Mouse (Mus musculus): ENCODE results near the gene AC134908.4. TPM values are rescaled to one million over a fixed set of nuclear protein-coding genes. Genes with fewer than 3 reads are reported as not detected.

Gene AC134908.4
- polyA plus RNA-seq, 1 experiment from 2014 or later: 0.40 TPM

DNA sequence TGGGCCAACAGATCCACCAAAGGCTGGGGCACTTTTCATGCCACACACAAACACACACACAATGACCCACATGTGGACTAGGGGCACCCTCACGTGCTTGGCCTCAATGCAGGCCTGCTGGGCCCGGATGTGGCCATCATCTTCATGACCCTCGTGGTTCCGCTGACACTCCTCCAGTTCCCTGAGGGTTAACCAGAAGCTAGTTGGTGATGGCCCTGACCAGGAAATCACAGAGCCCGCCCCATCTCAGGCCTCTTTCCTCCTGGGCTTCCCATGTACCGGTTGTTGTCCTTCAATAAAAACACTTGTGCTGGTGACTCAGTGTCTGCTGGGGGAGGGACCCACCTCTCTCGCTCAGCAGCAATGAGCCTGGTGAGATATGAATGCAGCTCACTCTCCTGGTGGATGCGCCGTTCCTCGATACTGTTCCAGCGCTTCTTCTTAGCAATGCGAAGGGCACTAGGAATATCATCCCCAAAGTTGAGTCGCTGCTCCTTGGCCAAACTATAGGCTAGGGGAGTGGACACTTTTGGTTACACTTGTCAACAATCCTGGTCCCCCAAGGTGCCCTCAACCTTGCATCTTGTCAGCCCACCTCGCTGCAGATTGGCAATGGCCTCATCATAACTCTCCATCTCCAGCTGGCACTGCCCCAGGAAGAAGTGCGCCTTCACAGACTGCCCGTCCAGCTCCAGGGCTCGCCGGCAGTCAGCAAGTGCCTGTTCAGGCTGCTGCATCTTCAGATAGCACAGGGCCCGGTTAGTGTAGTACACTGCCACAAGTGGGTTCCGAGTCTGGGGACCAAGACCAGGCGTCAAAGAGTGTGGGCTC is 36.2 kb upstream of the AC134908.4 start:
- Histone ChIP-seq H3K4me1 (ENCODE audit: insufficient read depth, low read length) (peaks cover 63% of the 10 kb centered on the region), H3K9ac (replicated peaks; ENCODE audit: low read length) (peak overlapping the region; percentile 88), H3K4me2 (replicated peaks; ENCODE audit: low read depth, low read length) (peak overlapping the region; percentile 95), H3K27me3 (ENCODE audit: insufficient read depth, low read length) (no peaks in the 10 kb centered on the region), H3K36me3 (ENCODE audit: insufficient read depth, low read length) (peaks cover 25% of the 10 kb centered on the region), H3K27ac (ENCODE audit: low read length) (peak overlapping the region; percentile 90), H3K9me3 (ENCODE audit: low read length) (no peaks in the 10 kb centered on the region), H3K4me3 (ENCODE audit: low read length) (peak overlapping the region; percentile 82)
- WGBS: 48% methylated on average over 21 of the region's 21 CpGs
- no peak for ATAC-seq (ENCODE audit: low FRiP score, low TSS enrichment)

DNA sequence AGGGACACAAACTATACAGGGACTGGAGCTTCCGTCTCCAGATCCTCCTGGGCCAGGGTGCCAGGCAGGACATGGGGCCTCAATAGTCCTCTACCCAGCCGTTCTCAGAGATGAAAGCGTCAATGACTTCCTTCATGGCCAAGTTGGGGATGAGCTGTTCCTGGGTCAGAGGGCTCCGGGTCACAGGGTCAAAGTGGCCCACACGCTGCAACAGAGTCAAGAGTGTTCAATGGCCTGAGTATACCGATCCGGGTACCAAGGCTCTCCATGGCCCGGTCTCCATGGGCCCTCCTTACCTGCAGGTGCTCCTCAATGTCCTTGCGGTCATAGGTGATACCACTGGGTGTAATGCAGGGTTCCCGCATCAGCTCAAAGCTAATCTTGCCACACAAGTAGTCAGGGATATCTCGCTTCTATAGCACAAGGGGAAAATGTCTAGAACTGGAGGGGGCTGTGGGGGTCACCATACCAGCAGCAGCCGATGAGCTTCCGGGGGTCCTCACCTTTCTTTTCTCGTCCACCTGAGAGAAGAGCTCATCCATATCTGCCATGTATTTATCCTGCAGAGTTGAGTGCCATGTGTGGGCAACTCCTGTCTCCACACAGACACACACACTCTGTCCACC is 35.5 kb upstream of the AC134908.4 start:
- Histone ChIP-seq H3K4me2 (replicated peaks; ENCODE audit: low read depth, low read length) (peak overlapping the region; percentile 95), H3K9me3 (ENCODE audit: low read length) (no peaks in the 10 kb centered on the region), H3K4me1 (ENCODE audit: insufficient read depth, low read length) (peaks cover 55% of the 10 kb centered on the region), H3K9ac (replicated peaks; ENCODE audit: low read length) (no peak overlapping the region), H3K27ac (ENCODE audit: low read length) (no peak overlapping the region), H3K4me3 (ENCODE audit: low read length) (peak overlapping the region; percentile 82), H3K36me3 (ENCODE audit: insufficient read depth, low read length) (peaks cover 30% of the 10 kb centered on the region), H3K27me3 (ENCODE audit: insufficient read depth, low read length) (no peaks in the 10 kb centered on the region)
- ATAC-seq (ENCODE audit: low FRiP score, low TSS enrichment): no peak
- WGBS: 85% methylated on average over 14 of the region's 14 CpGs

DNA sequence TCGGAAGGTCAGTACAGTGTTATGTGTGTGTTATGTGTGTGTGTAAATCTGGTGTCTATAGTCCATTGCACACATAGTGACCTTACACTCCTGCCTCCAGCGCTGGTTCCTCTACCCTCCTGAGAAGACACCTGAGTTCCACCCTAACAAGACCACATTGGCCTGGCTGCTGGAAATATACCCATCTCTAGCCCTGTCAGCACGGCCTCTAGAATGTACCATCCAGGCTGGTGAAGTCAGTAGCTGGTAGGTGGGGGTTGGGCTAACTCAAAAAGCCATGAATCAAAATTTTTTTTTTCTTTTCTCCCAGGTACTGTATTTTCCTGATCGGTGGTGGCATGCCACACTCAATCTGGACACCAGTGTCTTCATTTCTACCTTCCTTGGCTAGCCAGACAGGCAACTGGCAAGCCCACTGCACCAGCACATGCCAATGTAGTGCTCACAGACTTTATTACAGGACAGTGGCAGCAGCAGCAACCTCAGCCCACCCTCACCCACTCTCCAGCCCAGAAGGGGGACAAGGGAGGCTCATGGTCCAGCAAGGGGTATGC is 34.8 kb upstream of the AC134908.4 start:
- Histone ChIP-seq H3K27me3 (ENCODE audit: insufficient read depth, low read length) (no peaks in the 10 kb centered on the region), H3K4me3 (ENCODE audit: low read length) (no peak overlapping the region), H3K4me1 (ENCODE audit: insufficient read depth, low read length) (peaks cover 50% of the 10 kb centered on the region), H3K27ac (ENCODE audit: low read length) (no peak overlapping the region), H3K9me3 (ENCODE audit: low read length) (no peaks in the 10 kb centered on the region), H3K4me2 (replicated peaks; ENCODE audit: low read depth, low read length) (peak overlapping the region; percentile 64), H3K9ac (replicated peaks; ENCODE audit: low read length) (no peak overlapping the region), H3K36me3 (ENCODE audit: insufficient read depth, low read length) (peaks cover 30% of the 10 kb centered on the region)
- no peak for ATAC-seq (ENCODE audit: low FRiP score, low TSS enrichment)
- WGBS: 78% methylated on average over 4 of the region's 4 CpGs

DNA sequence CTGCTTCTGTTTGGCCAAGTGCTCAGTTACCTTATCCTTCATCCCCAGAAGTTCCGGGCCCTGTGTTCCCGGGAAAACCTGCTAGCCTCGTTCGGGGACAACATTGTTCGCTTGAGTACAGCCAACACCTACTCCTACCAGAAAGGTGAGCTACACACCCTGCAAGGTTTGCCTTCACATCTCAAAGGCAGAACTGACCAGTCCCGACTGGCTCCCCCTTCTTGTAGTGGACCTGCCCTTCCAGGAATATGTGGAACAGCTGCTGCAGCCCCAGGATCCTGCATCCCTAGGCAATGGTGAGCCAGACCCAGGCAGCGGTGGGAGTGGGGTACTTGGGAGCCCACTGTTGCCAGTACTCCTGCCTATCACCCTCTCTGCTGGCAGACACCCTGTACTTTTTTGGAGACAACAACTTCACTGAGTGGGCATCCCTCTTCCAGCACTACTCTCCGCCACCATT is 34.1 kb upstream of the AC134908.4 start:
- Histone ChIP-seq H3K9me3 (ENCODE audit: low read length) (no peaks in the 10 kb centered on the region), H3K4me3 (ENCODE audit: low read length) (peak overlapping the region; percentile 58), H3K27ac (ENCODE audit: low read length) (peak overlapping the region; percentile 86), H3K36me3 (ENCODE audit: insufficient read depth, low read length) (peaks cover 30% of the 10 kb centered on the region), H3K27me3 (ENCODE audit: insufficient read depth, low read length) (no peaks in the 10 kb centered on the region), H3K4me1 (ENCODE audit: insufficient read depth, low read length) (peaks cover 50% of the 10 kb centered on the region), H3K4me2 (replicated peaks; ENCODE audit: low read depth, low read length) (peak overlapping the region; percentile 64), H3K9ac (replicated peaks; ENCODE audit: low read length) (peak overlapping the region; percentile 75)
- ATAC-seq (ENCODE audit: low FRiP score, low TSS enrichment): no peak
- WGBS: 33% methylated on average over 8 of the region's 8 CpGs

DNA sequence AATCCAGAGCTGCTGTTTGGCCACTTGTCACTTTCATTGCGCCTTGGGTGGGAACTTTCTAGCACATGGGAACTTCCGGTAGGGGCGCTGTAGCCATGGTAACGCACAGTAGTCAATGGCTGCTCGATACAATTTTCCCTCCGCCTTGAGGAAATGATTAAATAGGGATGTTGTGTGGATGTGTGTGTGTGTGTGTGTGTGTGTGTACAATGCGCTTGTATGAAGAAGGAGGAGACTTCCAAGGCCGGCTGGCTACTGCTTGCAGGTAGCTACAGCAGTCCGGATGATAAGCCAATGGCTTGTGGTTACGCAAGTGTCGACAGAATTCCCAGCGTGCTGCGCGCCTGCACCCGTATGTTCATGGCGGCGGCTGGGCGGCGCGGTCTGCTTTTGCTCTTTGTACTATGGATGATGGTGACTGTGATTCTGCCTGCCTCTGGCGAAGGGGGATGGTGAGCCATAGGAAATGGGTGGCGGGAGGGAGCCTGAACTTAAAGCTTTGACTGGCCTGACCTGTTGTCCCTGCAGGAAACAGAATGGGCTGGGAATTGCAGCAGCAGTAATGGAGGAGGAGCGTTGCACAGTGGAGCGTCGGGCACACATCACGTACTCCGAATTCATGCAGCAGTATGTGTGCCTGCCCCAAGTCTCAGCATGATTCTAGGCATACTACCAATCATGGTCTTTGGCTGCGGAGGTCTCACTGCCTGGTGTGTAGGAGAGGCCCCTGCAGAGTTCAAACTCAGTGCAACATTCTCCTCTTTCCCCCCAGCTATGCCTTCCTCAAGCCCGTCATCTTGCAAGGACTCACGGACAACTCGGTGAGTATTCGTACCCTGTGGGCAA is 33.5 kb upstream of the AC134908.4 start, which contains the start of gene Jmjd8:
Gene Jmjd8 (plus strand): TSS at position 156 of the 846 bp plus-strand sequence.
- H3K27me3 ChIP-seq (ENCODE audit: insufficient read depth, low read length): no peaks in the 10 kb centered on the region
- peak within 1 kb of the TSS; percentile 75 for H3K9ac ChIP-seq (replicated peaks; ENCODE audit: low read length)
- peaks cover 30% of the 10 kb centered on the region for H3K36me3 ChIP-seq (ENCODE audit: insufficient read depth, low read length)
- H3K4me2 ChIP-seq (replicated peaks; ENCODE audit: low read depth, low read length): peak within 1 kb of the TSS; percentile 64
- ATAC-seq (ENCODE audit: low FRiP score, low TSS enrichment): peak; percentile 24; the same call in 1 of the 2 replicates
- 0% methylated on average over 32 of the region's 32 CpGs for WGBS
- peak within 1 kb of the TSS; percentile 86 for H3K27ac ChIP-seq (ENCODE audit: low read length)
- H3K4me3 ChIP-seq (ENCODE audit: low read length): peak within 1 kb of the TSS; percentile 58
- H3K4me1 ChIP-seq (ENCODE audit: insufficient read depth, low read length): peaks cover 50% of the 10 kb centered on the region
- no peaks in the 10 kb centered on the region for H3K9me3 ChIP-seq (ENCODE audit: low read length)

DNA sequence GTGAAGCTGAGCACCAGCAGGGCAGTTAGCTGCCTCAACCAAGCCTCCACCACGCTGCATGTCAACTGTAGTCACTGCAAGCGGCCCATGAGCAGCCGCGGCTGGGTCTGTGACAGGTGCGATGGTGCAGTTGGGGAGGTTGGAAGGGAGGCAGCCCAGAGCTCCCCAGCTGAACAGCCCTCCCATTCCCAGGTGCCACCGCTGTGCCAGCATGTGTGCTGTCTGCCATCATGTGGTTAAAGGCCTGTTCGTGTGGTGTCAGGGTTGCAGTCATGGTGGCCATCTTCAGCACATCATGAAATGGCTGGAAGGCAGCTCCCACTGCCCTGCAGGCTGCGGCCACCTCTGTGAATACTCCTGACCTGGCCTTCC is 32.8 kb upstream of the AC134908.4 start:
- peak overlapping the region; percentile 64 for H3K4me2 ChIP-seq (replicated peaks; ENCODE audit: low read depth, low read length)
- 84% methylated on average over 8 of the region's 8 CpGs for WGBS
- H3K9ac ChIP-seq (replicated peaks; ENCODE audit: low read length): peak overlapping the region; percentile 75
- H3K36me3 ChIP-seq (ENCODE audit: insufficient read depth, low read length): peaks cover 30% of the 10 kb centered on the region
- H3K27ac ChIP-seq (ENCODE audit: low read length): peak overlapping the region; percentile 86
- no peaks in the 10 kb centered on the region for H3K27me3 ChIP-seq (ENCODE audit: insufficient read depth, low read length)
- peaks cover 51% of the 10 kb centered on the region for H3K4me1 ChIP-seq (ENCODE audit: insufficient read depth, low read length)
- peak overlapping the region; percentile 58 for H3K4me3 ChIP-seq (ENCODE audit: low read length)
- ATAC-seq (ENCODE audit: low FRiP score, low TSS enrichment): no peak
- H3K9me3 ChIP-seq (ENCODE audit: low read length): no peaks in the 10 kb centered on the region

DNA sequence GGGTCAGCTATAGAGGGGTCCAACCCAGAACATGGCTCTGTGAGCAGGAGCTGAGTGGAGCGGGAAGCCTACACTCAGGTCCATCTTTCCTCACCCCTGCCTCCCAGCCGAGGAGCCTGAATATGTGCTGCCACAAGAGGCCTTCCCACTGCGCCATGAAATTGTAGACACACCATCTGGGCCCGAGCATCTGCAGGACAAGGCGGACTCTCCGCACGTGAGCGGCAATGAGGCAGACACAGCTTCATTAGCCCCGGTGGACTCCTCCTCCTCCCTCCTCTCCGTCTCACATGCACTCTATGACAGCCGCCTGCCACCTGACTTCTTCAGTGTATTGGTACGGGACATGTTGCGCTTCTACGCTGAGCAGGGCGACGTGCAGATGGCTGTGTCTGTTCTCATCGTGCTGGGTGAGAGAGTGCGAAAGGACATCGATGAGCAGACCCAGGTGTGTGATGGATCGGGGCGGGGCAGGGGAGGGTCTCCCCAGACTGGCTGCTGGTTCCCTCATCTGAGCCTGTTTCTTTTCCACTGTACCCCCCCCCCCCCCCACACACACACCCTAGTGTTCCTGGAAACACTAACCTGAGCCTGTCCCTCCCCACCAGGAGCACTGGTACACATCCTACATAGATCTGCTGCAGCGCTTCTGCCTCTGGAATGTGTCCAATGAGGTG is 32.2 kb upstream of the AC134908.4 start:
- WGBS: 86% methylated on average over 22 of the region's 22 CpGs
- H3K4me3 ChIP-seq (ENCODE audit: low read length): no peak overlapping the region; the same call in 1 of the 2 replicates

DNA sequence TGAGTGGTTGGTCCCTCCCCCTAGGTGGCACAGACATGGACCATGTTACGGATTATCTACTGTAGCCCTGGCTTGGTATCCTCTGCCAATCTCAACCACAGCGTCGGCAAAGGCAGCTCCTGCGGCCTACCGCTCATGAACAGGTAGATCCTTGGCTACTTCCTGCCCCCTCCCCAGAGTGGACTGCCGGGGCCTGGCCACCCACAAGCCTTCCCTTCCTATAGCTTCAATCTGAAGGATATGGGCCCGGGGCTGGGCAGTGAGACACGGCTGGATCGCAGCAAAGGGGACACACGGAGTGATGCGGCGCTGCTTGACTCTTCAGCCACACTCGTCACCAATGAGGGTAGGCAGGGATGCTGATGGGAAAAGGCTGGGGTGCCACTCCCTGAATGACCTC is 31.6 kb upstream of the AC134908.4 start:
- H3K4me1 ChIP-seq (ENCODE audit: insufficient read depth, low read length): peaks cover 49% of the 10 kb centered on the region
- WGBS: 95% methylated on average over 13 of the region's 13 CpGs
- H3K36me3 ChIP-seq (ENCODE audit: insufficient read depth, low read length): peaks cover 30% of the 10 kb centered on the region

More for the DNA sequence above, 32.2 kb upstream of the AC134908.4 start:
- no peaks in the 10 kb centered on the region for H3K9me3 ChIP-seq (ENCODE audit: low read length)
- H3K4me1 ChIP-seq (ENCODE audit: insufficient read depth, low read length): peaks cover 51% of the 10 kb centered on the region
- H3K27me3 ChIP-seq (ENCODE audit: insufficient read depth, low read length): no peaks in the 10 kb centered on the region
- no peak overlapping the region for H3K9ac ChIP-seq (replicated peaks; ENCODE audit: low read length)
- no peak overlapping the region for H3K4me2 ChIP-seq (replicated peaks; ENCODE audit: low read depth, low read length)
- peak overlapping the region; percentile 86; the same call in 1 of the 2 replicates for H3K27ac ChIP-seq (ENCODE audit: low read length)
- H3K36me3 ChIP-seq (ENCODE audit: insufficient read depth, low read length): peaks cover 30% of the 10 kb centered on the region
- no peak for ATAC-seq (ENCODE audit: low FRiP score, low TSS enrichment)

More for the DNA sequence above, 31.6 kb upstream of the AC134908.4 start:
- no peak for ATAC-seq (ENCODE audit: low FRiP score, low TSS enrichment)
- Histone ChIP-seq H3K4me2 (replicated peaks; ENCODE audit: low read depth, low read length) (no peak overlapping the region), H3K27me3 (ENCODE audit: insufficient read depth, low read length) (peaks cover under 1% of the 10 kb centered on the region; the same call in 1 of the 2 replicates), H3K9ac (replicated peaks; ENCODE audit: low read length) (no peak overlapping the region), H3K9me3 (ENCODE audit: low read length) (no peaks in the 10 kb centered on the region), H3K4me3 (ENCODE audit: low read length) (no peak overlapping the region), H3K27ac (ENCODE audit: low read length) (no peak overlapping the region)
